Mouse (Mus musculus) layer of hippocampus, adult 18-20 months (tissue): ENCODE data around the gene Ccr7. TPM values are rescaled to one million over a fixed set of nuclear protein-coding genes. Genes with fewer than 3 reads are reported as not detected.

Source experiments
- DNase-seq, 2 experiments: peaks; one replicate each; pipeline ENCODE4 v3.0.0; 2022; ENCODE audit warnings: low spot score in 2 of 2
- total RNA-seq, 2 experiments: library from RNA; stranded (reverse); gene quantifications; 2 replicates each; pipeline ENCODE4 v1.2.3; 2021

Gene Ccr7
- total RNA-seq, 2 experiments from 2014 or later, result not detected

DNA sequence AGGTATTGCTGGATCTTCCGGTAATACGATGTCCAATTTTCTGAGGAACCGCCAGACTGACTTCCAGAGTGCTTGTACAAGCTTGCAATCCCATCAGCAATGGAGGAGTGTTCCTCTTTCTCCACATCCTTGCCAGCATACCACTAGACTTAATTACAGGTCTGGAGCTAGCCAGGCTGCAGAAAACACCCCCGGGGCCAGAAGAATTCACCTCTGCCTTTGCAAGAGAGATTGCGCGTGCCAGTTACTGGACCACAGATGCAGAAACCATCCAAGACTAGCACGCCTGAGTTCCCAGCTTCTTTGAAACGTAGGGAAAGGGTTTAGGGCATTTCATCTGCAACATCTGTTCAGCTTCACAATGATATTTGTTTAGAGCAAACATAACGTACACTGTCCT is 15.9 kb downstream of the Ccr7 start:
- no peak for DNase-seq

DNA sequence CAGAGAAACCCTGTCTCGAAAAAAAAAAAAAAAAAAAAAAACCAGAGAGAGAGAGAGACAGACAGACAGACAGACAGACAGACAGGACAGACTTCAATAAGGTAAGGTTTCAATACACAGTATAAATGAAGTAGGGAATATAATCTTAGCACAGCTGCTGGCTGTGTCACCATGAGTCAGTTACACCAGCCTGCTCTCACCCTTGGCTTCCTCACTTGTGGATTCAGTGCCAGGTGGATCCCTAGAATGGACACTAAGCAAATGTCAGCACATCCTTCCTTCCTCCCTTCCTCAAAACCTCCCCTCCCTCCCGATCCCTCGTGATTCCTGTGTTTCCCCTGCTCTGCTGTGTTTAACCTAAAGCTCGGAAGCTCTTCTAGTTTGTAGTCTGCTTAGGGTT is 17.5 kb downstream of the Ccr7 start:
- DNase-seq, result no peak

DNA sequence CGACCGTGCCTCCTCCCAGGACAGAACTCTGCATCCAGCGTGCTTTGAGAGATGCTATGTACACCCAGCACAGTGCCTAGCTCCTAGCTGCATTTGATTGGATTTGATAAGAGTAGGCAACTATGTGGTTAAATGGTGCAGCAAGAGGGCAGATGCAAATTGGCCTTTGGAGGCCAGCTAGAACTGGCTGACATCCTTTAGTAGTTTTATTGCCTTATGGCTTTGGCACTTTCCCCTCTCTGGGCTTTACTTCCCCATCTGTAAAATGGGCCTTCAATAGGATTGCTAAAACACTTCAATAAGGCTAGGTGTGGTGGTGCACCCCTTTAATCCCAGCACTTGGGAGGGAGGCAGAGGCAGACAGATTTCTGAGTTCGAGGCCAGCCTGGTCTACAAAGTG is 17.9 kb downstream of the Ccr7 start:
- no peak for DNase-seq

DNA sequence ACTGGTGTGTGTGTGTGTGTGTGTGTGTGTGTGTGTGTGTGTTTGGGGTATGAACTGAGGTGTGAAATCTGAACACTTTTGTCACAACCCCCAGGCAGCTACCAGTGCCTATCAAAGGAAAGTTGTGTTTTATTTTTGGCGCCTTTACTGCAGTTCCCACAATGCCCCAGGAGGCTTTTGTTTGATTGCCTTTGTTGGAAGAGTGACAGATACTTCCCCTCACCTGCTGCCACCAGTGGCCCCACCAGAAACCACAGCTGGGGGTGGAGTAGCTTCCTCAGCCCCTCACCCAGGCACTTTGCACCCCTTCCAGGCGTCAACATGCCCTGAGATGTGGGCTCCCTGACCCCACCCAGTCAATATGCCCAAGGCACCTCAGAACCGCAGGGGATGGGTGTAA is 18.5 kb downstream of the Ccr7 start:
- DNase-seq, result no peak

DNA sequence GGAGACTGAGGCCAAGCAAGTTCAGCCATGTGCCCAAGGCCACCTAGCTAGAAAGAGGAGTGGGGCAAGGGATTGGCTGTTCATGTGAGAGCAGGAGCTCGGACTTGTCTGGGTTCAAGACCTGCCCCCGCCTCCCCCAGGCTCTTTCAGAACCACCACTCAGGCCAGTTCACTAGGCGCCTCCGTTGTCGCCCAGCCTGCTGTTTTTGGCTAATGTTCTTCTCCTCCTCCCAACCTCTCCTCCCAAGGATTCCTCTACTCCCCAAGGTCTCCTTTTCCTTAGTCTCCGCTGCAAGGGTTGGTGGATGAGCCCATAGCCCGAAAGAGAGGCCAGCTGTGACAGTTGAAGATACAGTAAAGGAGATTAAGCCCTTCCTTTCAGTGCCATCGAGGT is 19.8 kb downstream of the Ccr7 start:
- no peak for DNase-seq

DNA sequence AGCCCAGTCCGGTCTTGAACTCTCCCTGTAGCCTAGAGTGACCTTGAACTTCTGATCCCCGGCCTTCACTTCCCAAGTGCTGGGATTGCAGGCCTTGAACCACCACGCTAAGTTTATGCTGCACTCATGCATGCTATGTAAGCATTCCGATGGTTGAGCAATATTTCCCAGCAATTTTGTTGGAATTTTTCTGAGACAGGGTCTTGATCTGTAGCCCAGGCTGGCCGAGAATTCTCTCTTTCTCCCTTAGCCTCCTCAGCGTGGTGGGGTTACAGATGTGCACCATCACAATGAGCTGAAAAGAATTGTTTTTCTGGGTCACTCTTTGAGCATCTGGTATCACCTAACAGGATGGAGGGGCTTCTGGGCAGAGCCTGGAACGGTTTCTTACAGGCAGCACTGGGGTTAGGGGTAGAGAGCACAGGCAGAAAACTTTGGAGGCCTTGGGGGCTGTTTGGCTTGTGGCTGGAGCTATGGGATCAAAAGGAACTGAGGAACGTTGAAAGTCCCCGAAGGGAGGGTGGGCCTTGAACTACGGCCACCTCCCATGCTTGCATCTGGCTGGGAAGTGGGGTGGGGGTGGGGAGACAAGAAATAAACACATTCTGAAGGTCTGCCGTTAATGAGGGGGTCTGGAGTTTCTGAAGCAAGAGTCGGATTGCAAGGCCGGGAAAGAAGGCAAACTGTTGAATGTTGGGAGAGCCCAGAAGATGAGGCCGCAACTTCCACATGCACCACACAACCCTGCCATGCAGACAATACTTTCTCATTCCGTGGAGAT is 20.4 kb downstream of the Ccr7 start:
- DNase-seq, result no peak

DNA sequence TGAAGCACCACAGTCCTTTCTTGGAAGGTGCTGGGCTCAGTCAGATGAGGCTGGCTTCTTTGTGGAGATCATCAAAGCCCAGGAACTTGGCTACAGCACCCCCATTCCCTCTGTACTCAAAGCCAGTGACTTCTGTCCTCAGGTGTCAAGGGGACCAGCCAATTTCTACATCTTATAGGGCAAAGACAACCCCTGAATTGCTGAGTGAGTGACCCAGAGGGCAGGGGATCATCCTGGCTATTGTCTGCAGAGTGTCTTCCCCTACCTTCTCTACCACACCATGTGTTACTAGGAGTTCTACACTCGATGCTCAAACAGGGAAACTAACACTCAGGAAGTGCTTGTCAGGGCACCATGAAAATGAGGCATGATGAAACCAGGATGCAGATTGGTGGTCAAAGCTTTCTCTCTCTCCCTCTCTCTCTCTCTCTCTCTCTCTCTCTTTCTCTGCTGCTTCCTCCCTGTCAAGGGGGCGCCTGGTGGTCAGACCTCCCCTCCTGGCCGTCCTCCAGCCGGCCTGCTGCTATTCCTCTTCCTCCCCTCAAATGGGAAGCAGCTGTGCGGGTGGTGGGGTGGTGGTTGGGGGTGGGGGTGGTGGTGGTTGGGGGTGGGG is 21.5 kb downstream of the Ccr7 start:
- DNase-seq, result no peak

DNA sequence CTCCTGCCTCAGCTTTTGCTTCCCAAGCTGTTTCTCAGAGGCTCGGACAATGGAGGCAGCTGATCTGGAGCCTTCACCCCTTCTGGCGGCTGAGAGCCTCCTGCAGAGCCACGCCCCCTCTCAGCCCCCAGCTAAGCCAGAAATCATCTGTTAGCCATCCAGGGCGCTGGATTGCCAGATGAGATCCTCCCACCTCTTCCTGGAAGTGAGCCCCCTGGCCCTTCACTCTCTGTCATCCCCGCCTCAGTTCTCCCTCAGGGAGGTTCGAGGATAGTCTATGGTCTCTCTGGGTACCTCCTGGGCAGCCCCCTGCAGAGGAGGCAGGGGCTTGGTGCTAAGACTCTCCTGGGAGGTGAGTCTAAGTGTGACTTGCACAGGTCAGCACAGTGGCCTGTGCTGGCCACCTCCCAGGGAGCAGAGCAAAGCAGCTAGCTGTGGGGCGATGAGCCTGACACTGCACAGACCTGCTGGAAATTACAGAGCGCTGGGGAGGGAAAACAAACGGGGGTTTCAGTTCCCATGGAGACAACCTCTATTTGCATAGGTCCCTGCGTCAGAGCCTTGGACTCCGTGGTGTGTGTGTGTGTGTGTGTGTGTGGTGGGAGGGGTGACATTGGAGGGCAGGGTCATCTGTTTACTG is 22.7 kb downstream of the Ccr7 start:
- DNase-seq, result no peak

DNA sequence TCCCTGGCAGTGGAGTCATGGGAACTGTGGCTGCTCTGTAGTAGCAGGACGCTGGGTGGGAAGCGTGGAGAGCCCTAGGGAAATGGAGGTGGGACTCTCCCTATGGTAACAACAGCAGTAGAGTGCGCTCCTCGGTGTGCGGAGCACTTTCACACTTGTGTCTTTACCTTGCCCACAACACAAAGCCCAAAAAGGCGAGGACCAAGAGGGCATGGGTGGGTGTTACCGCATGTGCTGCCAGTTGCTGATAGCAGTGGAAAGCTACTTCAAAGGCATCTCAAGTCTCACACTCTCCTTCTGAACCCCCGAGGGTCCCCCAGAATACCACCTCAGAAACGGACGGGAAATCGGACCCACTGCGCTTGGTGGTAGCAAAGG is 23.4 kb downstream of the Ccr7 start:
- DNase-seq, result no peak

DNA sequence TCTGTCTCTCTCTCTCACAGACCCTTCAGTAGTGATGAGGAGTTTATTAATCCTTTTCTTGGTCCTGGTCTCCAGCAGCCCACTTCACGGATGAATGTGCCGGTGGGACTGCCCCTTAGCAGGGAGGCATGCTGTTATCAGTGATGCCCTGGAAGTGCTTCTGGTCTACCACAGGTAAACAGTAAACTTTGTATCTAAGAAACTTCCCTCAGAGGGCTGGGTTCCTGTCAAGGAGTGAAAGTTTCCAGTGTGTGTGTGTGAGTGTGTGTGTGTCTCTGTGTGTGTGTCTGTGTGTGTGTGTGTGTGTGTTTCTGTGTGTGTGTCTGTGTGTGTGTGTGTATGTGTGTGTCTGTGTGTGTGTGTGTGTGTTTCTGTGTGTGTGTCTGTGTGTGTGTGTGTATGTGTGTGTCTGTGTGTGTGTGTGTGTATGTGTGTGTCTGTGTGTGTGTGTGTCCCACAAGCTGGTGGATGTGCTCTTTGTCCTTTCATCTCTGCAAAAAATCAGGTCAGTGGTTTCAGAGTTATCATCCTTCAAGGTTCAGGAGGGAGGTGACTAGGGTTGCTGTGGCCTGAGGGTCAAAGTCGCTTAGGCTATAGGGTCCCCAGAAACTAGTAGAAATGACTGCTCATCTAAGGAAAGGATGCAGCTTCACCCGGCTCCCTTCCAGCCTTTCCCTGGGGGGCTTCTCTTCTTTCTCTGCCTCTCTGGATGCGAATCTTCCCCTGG is 24.0 kb downstream of the Ccr7 start:
- no peak for DNase-seq

DNA sequence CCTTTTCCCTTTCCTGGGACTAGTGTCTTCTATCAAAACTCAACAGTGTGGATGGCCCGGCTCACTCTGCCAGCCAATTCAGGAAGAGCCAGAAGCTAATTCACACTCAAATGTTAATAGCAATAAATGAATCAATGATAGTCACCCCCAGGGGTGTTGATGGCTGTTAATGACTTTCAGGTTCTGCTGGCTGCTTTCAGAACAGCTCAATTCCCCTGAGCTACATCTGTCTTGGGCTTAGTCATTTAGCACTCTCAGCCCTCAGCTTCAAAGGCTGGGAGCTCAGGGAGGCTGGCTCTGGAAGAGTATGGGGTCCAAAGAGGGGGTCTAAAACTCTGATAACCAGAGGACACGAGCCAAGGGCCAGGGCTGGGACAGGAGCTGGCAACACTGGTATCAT is 25.6 kb downstream of the Ccr7 start:
- DNase-seq, result no peak

DNA sequence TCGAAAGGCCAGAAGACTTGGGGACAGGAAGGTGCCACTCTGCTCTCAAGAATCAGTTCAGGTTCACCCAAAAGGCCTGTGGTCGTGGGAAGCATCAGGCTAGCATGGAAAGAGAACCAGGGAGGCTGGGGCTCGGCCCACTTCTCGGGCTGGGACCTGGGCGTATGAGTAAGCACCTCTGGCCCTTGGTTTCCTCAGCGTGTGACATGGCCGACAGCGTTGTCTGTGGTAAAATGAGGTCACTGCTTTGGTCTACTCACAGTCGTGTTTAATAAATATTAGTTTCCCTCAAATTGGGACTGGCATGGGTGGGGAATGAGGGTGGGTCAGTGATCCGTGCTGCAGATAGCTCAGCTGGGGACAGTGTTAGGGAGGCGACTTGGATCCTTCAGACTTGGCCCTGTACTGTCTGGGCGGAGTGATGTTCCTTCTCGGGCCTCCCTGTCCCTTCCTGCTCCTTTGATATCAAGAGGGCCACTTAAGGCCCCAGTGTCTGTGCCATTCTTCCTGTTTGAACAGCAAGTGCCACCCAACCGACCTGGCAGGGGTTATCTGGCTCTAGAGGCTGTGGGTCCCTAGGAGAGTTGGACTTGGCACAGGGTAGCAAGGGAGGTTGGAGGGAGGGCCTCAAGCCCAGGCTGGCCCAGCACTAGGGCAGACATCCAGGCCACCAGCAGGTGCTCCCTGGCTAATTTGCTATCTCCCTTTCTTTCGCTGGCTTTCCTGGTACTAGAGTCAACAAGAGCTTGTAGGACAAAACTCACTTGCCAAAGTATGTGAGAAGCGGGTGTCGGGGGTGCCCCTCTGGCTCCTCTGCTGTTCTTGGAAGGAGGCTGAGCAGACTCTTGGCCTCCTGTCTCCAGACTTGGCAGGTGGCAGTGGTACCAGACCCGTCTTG is 26.8 kb downstream of the Ccr7 start:
- no peak for DNase-seq

DNA sequence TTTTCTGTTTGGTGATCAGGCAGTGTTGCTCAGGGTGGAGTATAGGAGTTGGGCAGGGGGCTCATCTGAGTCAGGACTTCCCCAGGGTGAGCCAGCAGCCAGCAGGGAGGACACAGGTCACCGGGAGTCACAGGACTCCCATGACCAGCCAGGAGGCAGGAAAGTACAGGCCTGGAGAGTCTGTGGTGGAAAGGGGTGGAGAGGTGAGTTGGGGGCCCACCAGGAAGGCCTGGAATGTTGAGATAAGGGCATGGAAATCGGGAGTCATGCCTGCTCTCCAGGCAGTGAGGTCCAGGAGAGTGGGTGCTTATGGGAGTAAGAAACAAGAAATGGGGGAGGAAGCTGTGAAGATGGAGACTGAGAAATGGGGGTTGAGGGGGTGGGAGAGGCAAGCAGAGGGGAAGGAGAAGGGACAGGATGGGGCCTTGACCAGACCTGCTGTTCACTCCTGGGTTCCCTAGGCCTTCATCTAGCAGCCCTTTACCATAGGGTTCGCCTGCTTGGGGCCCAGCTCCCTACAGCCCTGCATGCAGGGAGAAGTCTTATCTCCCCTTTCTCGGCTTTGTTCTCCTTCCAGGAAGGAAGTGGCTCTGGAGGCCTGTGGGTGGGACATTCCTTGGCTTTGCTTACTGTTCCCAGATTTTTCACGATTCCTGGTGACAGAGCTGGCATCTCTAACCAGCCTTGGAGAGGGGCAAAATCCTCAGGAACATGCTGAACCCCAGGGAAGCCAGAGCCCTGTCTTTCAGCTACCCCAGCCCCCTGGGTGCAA is 28.2 kb downstream of the Ccr7 start:
- peak in 1 of 2 experiments; percentile 42 for DNase-seq

DNA sequence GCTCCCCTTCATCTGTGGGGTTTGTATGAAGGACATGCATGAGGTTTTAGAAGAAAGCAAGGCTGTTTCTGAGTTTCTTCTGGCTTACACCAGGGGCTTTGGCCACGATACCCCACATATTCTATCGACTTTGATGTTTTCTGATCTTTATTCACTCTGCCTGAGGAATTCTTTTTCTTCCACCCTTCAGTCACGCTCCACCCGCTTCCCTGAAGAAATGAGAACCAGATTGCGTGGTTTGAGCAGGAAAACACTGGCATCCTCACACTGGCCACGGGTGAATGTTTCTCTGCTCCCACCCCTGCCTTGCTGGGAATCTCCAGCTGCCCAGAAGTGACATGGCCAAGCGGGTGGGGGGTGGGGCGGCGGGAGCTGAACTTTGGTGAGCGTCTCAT is 30.2 kb downstream of the Ccr7 start:
- DNase-seq, result no peak

DNA sequence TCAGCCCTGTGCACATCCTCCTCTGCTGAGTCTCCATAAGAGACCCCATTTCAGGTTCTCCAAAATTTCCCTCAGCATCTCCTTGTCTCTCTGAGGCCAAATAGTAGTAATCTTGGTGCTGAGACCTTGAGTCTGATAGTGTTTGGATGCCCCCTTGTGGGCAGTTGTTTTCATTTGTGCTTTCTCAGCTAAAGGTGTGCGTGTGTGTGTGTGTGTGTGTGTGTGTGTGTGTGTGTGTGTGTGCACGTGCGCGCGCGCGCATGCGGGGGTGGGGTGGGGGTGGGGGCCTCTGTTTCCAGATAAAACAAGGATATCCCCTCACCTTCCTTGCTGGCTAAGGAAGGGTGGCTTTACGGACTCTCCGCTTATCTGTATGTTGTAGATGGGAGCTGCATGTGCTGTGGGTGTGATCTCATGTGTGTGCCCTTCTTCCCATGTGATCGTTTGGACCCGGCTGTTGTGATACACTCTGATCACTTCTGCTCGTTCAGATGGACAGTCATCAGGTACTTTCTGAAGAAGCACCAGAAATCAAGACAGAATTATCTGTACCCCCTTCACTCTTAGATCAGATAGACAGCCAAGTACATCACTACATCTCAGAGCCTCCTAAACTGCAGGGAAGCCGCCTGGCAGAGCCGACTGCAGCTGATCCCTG is 30.8 kb downstream of the Ccr7 start:
- peak in 1 of 2 experiments; percentile 64 for DNase-seq

DNA sequence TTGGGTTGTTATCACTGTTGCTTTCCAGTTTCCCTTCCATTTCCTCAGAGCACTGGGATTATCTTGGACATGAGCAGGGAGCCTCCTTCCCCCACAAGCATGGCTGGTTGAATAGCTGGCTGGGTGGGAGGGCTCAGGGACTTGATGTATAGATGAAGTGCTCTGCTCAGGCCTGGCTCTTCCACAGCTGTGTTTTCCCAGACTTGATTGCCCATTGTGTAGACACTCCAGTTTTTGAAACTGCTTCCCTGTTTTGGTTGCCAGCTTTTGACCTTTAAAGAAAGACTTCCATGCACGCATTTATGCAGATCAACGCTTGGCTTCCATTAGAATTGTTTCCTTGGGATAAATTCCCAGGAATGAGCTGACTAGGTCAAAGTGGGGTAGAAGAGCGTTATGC is 32.2 kb downstream of the Ccr7 start:
- no peak for DNase-seq

DNA sequence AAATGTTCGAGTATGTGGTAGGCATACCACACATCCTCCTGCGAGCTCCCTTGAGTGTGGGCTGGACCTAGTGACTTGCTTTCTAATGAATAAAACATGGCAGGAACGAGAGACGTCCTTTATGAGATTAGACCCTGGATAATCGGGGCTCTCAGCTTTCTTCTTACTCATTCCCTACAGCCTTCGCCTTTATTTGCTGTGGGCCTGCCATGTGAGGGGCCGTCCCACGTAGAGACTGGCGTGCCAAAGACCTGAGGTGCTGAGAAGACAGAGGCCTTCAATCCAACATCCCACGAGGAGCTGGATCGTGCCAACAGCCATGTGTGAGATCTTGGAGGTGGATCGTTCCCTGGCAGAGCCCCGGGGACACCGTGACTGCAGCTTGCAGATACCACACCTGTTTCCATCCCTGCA is 33.7 kb downstream of the Ccr7 start:
- no peak for DNase-seq

DNA sequence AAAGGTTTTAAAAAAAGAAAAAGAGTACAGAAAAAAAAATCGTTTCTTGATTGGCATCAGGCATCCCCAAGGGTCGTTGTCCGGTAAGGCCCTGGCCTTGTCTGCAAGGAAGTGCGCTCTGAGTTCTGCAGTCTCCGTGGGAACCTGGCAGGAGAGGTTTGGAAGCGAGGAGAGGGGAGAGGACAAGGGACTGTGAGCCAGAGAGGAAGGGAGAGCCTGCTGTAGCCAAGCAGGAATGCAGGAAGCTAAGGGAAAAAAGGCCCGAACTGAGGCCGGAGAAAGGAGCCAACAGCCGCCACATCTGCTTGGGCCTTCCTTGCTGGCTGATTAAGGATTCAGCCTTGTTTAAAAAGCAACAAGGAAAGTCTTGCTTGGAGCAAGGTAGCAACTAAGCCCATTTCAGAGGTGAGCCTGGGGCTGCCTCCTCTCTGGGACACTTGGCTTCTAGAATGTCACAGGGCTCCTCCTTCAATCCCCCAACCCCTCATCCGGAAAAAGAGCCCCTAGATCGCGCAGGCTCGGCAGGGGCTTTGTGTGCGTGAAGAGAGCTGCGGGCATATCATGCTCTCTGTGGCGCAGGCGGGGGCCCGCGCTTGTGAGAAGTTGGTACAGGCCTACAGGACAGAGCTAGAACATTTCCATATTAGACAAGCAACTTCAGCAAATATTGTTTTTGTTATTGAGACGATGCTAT is 34.2 kb downstream of the Ccr7 start:
- no peak for DNase-seq

DNA sequence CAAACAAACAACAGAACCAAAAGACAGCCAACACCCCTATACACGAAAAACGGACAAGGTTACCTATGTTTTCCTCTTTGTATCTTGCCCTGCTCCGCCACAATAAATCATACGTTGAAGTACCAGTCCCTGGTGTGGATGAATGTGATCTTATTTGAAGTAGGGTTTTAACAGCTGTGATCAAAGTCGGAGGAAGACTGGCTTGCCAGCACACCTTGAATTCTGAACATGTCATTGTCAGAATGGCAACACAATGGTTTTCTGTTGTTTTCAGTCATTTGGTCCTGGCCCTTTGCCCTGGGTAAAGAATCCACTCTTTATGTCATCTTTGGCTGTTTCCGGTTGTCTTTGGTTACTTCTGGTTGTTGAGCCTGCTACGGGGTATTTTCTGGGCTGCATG is 35.9 kb downstream of the Ccr7 start:
- no peak for DNase-seq
